Mouse (Mus musculus): ENCODE measurements around the gene Rin3.

The Rin3 gene

DNA sequence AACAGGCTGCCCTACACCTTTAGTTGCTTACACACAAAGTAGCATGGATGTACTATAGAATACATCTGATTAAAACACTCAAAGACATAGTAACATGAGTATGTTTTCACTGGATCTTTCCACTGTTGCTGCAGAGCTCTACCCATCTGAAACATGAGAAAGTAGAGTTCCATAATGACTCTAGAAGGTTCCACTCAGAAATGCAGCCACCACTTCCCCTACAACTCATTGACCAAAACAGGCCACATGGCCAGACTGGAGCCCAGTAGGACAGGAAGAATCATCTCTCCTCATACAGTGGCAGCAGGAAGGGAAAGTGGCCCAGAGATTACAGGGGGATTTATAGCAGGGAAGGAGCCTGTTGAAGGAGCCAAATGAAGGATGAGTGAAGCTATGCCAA lies 47.9 kb downstream of the Rin3 start:
- no peak for DNase-seq (ENCODE audit: low spot score in 2 of 2)

- no peak for DNase-seq (ENCODE audit: low spot score in 2 of 2)
Observed at GRCm38 (mm10) chr12:102333101-102333500, 50.3 kb downstream of the Rin3 start.

- DNase-seq (ENCODE audit: low spot score in 2 of 2): no peak
Observed at GRCm38 (mm10) chr12:102339085-102339484, 56.2 kb downstream of the Rin3 start.

DNA sequence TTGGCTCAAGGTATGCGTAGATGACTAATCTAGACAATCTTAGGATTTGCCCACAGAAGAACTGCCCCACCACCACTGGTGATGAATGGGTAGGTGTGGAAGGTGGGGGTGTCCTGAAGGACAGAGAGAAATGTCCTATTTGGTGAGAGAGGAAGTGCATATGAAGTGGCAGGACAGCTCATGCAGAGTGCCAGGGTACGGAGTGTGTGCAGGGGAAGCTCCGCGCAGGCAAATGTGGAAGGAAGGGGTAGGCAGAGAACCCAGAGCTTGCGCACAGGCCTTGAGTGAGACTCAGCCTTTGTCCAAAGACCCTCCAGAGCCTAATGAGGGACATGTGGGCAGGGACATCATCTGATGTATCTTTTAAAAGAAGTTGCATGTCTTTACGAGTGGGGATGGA lies 57.6 kb downstream of the Rin3 start:
- no peak for DNase-seq (ENCODE audit: low spot score in 2 of 2)

- DNase-seq (ENCODE audit: low spot score in 2 of 2): no peak
Observed at GRCm38 (mm10) chr12:102342147-102342546, 59.3 kb downstream of the Rin3 start.

- DNase-seq (ENCODE audit: low spot score in 2 of 2): no peak
Observed at GRCm38 (mm10) chr12:102342602-102343001, 59.8 kb downstream of the Rin3 start.

DNA sequence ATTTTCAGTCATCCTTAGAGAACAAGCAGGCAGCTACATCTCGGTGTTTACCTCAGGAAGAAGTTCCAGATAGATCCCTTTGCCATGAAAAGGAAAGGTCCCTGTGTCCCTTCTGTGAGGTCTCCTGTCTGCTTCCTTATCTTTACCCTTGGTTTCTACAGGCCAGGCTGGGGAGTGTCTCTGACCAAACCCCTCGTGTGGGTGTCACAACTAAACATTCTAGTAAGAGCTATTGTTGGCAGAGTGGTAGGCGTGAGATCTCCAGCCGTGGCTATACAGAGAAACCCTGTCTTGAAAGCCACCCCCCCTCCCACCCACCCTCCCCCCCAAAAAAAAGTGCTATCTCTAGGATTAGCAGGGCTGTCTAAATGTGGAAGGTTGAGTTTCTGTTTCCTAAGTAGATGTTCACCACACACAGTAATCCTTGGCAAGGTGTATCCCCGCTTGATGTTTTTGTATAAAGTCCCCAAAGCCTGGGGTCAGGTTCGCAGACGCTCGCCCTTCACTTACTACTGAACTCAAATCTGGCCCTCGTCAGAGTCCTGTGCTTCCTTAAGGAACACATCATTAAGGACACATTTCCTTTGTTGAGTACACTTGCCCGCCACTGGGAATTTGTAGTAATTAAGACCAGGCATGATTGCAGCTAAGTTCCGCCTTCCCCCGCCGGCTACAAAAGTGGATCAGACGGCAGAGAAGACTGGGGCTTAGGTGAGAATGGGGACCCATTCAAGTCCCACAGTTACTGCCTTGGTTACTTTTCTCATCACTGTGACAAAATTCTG lies 62.4 kb downstream of the Rin3 start:
- no peak for DNase-seq (ENCODE audit: low spot score in 2 of 2)

- DNase-seq (ENCODE audit: low spot score in 2 of 2): peak in 1 of 2 experiments; percentile 37
Observed at GRCm38 (mm10) chr12:102346507-102346906, 63.7 kb downstream of the Rin3 start.

- DNase-seq (ENCODE audit: low spot score in 2 of 2): no peak
Observed at GRCm38 (mm10) chr12:102348447-102348846, 65.6 kb downstream of the Rin3 start.

GRCm38 (mm10) chr12:102350997-102351396 lies 68.1 kb downstream of the Rin3 start:
- DNase-seq (ENCODE audit: low spot score in 2 of 2): no peak

- DNase-seq (ENCODE audit: low spot score in 2 of 2): no peak
Observed at GRCm38 (mm10) chr12:102354126-102354984, 71.5 kb downstream of the Rin3 start.

DNA sequence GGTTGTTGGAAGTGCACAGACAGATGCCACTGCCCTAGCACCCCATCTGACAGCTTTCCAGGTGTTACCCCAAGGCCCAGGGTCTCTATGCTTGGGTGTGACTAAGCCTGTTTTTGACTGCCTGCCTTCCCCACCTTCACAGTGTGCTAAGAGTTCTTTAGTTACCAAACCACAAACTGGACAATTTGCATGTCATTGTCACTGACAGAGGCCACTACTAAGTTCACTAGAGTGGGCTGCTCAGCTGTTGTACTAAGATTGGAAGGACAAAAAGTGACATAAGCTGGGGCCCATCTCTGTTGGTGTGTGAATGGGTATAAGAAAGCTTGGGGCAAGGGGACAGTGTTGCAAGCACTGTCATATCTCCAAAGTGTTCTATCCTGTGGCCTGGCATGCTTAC lies 72.9 kb downstream of the Rin3 start:
- DNase-seq (ENCODE audit: low spot score in 2 of 2): no peak

DNA sequence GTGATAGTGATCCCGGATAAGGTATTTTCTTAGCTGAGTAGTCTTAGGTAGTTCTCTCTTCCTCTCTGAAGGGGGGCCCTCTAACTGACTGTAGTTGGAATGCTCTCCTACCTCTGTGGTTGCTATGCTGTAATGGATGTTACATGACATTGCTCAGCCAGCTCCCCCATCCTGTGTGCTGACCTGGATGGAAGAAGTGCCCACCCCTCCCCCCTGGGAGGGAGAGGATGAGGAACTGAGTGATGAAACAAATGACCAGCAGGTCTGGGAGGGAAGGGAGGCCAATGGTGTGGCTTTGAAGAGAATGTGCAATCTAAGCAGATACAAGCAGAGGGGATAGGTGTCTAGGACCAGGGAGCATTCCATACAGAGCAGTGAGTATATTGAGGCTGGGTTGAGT lies 73.9 kb downstream of the Rin3 start:
- DNase-seq (ENCODE audit: low spot score in 2 of 2): no peak

- DNase-seq (ENCODE audit: low spot score in 2 of 2): no peak
Observed at GRCm38 (mm10) chr12:102359390-102359789, 76.5 kb downstream of the Rin3 start.

GRCm38 (mm10) chr12:102361189-102362161 lies 78.6 kb downstream of the Rin3 start:
- DNase-seq (ENCODE audit: low spot score in 2 of 2): no peak

- no peak for DNase-seq (ENCODE audit: low spot score in 2 of 2)
Observed at GRCm38 (mm10) chr12:102365016-102365415, 82.2 kb downstream of the Rin3 start.

DNA sequence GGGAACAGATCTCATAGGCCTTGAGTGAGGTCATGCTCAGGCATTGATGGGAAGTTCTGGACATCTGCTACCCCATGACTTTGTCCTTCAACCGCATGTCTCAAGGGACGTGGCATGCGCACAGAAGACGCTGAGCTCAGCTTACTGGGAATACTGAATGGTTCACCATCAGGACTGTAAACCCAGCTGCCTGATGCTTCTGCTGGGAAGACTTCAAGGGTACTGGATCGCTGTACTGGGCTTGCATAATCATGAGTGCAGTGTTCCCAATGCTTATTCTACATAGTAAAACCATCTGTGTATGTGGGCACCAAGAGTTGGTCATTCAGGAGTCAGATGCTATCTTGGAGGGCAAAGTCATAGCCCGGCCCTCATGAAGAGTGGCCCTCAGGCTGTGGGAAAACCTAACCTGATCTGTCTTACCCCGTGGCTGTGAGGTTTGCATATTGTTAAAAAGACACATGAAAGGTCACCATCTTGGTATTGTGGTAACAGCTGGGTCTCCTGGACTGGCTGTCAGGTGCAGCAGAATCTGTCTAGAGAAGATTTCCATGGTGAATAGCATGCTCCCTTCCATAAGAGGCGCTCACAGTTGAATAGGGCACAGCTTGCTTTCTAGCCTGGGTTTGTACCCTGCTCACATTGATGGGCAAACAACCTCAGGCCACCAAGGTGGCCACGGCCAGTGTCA lies 83.4 kb downstream of the Rin3 start:
- no peak for DNase-seq (ENCODE audit: low spot score in 2 of 2)

DNA sequence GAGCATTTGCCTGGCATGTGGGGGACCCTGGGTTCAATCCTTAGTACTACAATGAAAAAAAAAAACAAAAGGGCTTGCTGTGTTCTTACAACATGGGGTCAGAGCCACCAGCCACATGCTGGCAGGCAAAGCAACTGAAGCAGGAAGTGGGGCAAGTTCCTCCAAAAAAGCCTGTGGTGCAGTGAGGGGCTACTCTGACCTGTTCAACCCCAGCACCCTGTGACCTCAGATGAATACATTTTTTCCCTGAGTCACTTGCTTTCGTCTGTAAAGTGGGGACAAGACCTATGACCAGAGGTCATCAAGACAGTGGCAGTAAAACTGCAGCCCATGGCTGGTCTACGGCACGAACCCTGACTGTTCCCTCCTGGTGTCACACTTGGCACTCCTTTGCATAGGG lies 84.2 kb downstream of the Rin3 start:
- no peak for DNase-seq (ENCODE audit: low spot score in 2 of 2)

- DNase-seq (ENCODE audit: low spot score in 2 of 2): no peak
Observed at GRCm38 (mm10) chr12:102368066-102368465, 85.2 kb downstream of the Rin3 start.

DNA sequence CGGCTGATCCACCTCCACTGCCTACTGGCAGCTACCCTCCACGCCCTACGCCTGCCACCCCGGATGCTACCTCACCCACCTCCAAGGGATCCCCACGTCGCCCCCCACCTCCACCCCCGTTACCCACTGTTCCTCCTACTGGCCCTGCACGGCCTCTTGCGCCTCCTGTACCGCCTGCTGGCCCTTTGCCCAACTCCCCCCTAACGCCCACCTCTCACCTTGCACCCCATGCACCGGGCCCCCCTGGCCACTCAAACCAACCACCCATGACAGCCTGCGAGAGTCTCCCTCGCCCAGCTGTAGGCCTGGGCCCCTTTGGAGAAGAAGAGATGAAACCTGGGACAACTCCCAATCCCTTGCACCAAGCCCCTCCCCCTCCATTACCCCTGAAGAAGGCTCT lies 85.7 kb downstream of the Rin3 start:
- DNase-seq (ENCODE audit: low spot score in 2 of 2): no peak
